Mouse (Mus musculus): ENCODE data around the gene Amy1. TPM values are rescaled to one million over a fixed set of nuclear protein-coding genes. Genes with fewer than 3 reads are reported as not detected.

Amy1 gene
- polyA plus RNA-seq (2012; rRNA removed), result 5.7 and 5.8 TPM in 2 replicates

GRCm38 (mm10) chr3:113606599-113606998 lies at the start of gene Amy1:
Gene Amy1 (minus strand): TSS chr3:113606699.

GRCm38 (mm10) chr3:113629606-113630359 lies 23.3 kb upstream of the Amy1 start, which contains the start of gene Rnpc3:
Gene Rnpc3 (minus strand): TSS chr3:113630149.

DNA sequence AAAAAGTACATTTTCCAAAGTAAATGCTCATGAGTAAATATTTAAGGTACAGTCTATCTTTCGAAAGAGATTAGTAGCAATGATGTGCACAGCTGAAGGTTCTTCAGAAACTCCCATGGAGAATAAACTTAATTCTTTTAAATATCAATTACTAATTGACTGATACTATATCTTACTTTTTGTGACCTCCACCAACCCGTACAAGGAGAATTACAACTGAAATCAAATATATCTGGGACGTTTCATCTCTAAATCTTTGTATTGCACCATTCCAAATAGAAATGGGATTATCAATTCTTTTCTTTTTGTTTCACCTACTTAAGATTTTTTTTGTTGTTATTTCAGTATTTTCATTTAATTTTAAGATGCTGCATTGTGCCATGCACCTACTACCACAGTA lies 74.2 kb downstream of the Amy1 start, which contains the start of gene Amy2a1:
TSS of gene Amy2a1 (minus strand) at position 101 of the 400 bp plus-strand sequence.

Other genes with a start within 250 kb of the Amy1 start
- not detected in 2 replicates for gene Amy2a1, start 74.3 kb downstream of the Amy1 start, polyA plus RNA-seq (2012; rRNA removed)
- gene Rnpc3, start 23.4 kb upstream of the Amy1 start, polyA plus RNA-seq (2012; rRNA removed), result 34.9 and 43.9 TPM in 2 replicates

Data from central nervous system, embryonic 11.5 days (tissue).